Mouse (Mus musculus) layer of hippocampus, adult 8-10 months (tissue): ENCODE data around the gene B3gnt6. TPM values are rescaled to one million over a fixed set of nuclear protein-coding genes. Genes with fewer than 3 reads are reported as not detected.

Experiments
- DNase-seq, 2 experiments: peaks; one replicate each; pipeline ENCODE4 v3.0.0; 2022; ENCODE audit warnings: low spot score in 2 of 2
- total RNA-seq, 4 experiments: library from RNA; stranded (reverse); gene quantifications; 2 replicates each; pipeline ENCODE4 v1.2.4; 2022

B3gnt6 gene
- total RNA-seq, 4 experiments from 2014 or later, result 0.24 to 0.45 (median 0.29) TPM

- DNase-seq, result no peak
These were observed 48.8 kb downstream of the B3gnt6 start for GRCm38 (mm10) chr7:98150525-98150924.

- no peak for DNase-seq
These were observed 49.5 kb downstream of the B3gnt6 start for GRCm38 (mm10) chr7:98149802-98150201.

- DNase-seq, result no peak
These were observed 50.4 kb downstream of the B3gnt6 start for GRCm38 (mm10) chr7:98148721-98149407.

- no peak for DNase-seq
These were observed 51.5 kb downstream of the B3gnt6 start for GRCm38 (mm10) chr7:98147766-98148165.

GRCm38 (mm10) chr7:98146447-98146845, 52.8 kb downstream of the B3gnt6 start:
- no peak for DNase-seq

GRCm38 (mm10) chr7:98145842-98146446, 53.3 kb downstream of the B3gnt6 start:
- DNase-seq, result peak in 1 of 2 experiments; percentile 50

GRCm38 (mm10) chr7:98145402-98145801, 53.9 kb downstream of the B3gnt6 start, which contains the start of gene Omp:
Gene Omp (minus strand): TSS chr7:98145502.
- no peak for DNase-seq

GRCm38 (mm10) chr7:98142648-98143047, 56.6 kb downstream of the B3gnt6 start:
- DNase-seq, result no peak

Other genes with a start within 250 kb of the B3gnt6 start
- gene Myo7a, start 80.0 kb downstream of the B3gnt6 start, total RNA-seq, result 10 to 100 TPM; 11.1 to 15.0 (median 13.2) TPM
- gene Omp, start 54.0 kb downstream of the B3gnt6 start, total RNA-seq, result 1 to 10 TPM in 3 of 4 experiments, under 1 TPM in 1; 0.92 to 1.3 (median 1.1) TPM
- gene Capn5, start 21.2 kb downstream of the B3gnt6 start, total RNA-seq, result 10 to 100 TPM; 37.9 to 46.5 (median 40.4) TPM
- gene Acer3, start 121.7 kb upstream of the B3gnt6 start, total RNA-seq, result 10 to 100 TPM; 22.7 to 32.0 (median 24.3) TPM
- gene Tsku, start 161.8 kb upstream of the B3gnt6 start, total RNA-seq, result 1 to 10 TPM; 1.6 to 2.8 (median 2.3) TPM
- under 1 TPM in 1 of 4 experiments, not detected in 3; 0.17 TPM for gene Gucy2d, start 240.9 kb upstream of the B3gnt6 start, total RNA-seq